Mouse (Mus musculus) heart, adult 2 months (tissue): ENCODE data around the gene Olfr985.

Experiments
- CTCF ChIP-seq: fragments of 200-600 bp; IDR thresholded peaks from 2 replicates; pipeline ENCODE4 v1.8.1; 2022; ENCODE audit warnings: antibody characterized with exemption, mild to moderate bottlenecking, moderate library complexity
- EP300 ChIP-seq: fragments of 200-500 bp; IDR thresholded peaks from 2 replicates; pipeline ENCODE4 v1.6.1; 2011; ENCODE audit warnings: low read depth, low read length, control low read depth; ENCODE audit not compliant: insufficient read depth
- POLR2A ChIP-seq: fragments of 200-500 bp; IDR thresholded peaks from 2 replicates; pipeline ENCODE4 v1.6.1; 2011; ENCODE audit warnings: mild to moderate bottlenecking, low read depth, low read length, control low read depth; ENCODE audit not compliant: insufficient read depth

DNA sequence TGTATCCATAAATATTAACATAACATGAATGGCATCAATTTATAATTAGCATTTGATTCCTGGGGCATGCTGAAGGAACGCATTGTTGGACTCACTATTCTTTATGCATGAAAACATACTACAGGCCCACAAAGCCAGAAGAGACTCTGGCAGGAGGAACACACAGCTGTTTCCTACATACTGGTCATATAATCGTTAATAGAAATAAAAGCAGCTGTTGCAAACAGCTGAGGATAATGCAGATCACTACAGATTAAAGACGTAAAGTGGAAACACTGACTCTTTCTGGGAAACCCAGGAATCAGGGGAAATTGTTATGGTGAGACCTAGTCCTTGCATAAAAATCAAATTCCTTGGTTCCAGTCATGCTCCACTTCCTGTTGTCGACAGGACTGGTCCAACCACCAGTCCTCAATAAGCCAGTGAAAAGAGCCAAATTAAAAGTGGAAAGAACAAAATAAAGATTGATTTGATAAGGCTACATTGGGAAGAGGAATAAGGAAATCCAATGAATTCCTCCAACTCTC lies 25.2 kb upstream of the Olfr985 start:
- TF ChIP-seq POLR2A (no peak), CTCF (no peak), EP300 (no peak)
